Mouse (Mus musculus): ENCODE results near the gene Ltbp1. TPM values are rescaled to one million over a fixed set of nuclear protein-coding genes. Genes with fewer than 3 reads are reported as not detected.
A peak's percentile ranks its signal among the peaks of the same experiment; 100 is the strongest.

The Ltbp1 gene
- polyA plus RNA-seq, 1 experiment: 7.6 TPM

DNA sequence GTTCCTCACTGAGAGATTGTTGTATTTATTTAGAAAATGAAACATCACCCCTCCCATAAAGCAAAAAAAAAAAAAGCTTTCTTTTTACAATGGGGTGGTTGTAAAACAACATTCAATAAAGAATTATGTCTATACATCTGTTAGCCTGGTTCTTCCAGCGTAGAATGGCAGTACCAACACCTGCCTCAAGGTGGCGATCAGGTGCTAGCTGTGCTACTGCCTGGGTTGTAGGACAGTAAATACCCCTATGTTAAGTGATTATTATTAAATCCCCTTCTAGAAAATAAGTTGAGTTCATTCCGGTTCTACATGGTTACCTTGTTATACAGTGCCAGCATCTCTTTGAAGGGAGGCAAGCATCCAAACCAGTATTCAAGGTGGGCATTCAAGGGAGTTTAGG is 367.0 kb downstream of the Ltbp1 start:
- peak; percentile 11 for DNase-seq (ENCODE audit: low read depth, low spot score)
- WGBS: 43% methylated on average over 3 of the region's 3 CpGs

DNA sequence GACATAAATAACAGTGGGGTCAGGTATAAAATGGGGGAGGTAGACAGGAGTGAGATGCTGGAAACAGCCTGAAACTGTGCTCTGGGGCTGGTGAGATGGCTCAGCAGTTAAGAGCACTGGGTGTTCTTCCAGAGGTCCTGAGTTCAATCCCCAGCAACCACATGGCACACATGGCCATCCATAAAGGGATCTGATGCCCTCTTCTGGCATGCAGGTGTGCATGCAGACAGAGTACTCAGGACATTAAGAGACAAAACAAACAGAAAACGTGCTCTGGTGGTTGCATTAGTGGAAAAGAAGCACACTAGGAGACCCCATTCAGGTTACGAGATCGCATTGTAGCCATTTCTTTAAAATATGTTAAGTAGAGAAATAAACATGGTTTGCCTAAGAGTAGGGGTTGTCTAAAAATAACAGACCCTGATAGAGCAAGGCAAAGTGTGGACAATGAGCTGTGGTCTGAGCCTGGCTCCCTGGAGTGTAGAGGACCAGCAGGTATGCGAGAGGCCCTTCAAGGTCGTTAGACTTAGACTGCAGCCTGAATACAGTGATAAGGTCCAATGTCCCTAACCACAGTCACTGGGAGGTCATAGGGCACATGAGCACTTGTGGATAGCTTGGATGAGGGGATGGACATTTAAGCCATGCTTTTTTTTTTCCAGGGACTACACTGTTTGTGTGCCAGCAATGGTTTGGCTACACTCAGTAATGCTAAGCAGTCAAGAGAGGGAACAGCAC is 369.1 kb downstream of the Ltbp1 start:
- 75% methylated on average over 5 of the region's 5 CpGs for WGBS
- no peak for DNase-seq (ENCODE audit: low read depth, low spot score)

DNA sequence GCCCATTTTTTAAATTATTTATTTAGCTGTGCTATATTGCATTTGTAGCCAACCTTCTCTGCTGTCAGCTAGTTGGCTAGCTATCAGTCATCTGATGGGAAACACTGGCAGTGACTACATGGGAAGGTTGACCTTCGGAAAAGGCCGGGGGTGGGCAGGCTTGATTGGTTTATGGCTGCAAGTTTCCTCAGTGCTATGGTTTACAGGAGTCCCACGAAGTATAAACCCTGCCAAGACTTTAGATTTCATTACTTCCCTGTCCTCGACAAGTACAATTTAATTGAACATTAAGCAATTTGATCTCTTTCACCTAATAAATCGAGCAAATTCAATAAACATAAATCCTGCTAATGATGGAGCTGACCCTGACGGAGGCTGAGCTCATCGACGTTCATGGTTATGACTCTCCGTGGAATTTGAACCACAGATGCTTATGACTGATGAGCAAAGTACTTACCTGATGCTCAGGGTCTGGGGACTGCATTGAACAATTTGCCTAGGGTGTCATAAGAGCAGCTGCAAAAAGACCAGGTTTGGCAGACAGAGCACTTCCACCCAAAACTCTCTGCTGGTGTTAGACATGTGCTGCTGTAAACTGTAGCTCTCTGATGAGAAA is 373.0 kb downstream of the Ltbp1 start:
- WGBS: 35% methylated on average over 9 of the region's 9 CpGs
- DNase-seq (ENCODE audit: low read depth, low spot score): no peak

DNA sequence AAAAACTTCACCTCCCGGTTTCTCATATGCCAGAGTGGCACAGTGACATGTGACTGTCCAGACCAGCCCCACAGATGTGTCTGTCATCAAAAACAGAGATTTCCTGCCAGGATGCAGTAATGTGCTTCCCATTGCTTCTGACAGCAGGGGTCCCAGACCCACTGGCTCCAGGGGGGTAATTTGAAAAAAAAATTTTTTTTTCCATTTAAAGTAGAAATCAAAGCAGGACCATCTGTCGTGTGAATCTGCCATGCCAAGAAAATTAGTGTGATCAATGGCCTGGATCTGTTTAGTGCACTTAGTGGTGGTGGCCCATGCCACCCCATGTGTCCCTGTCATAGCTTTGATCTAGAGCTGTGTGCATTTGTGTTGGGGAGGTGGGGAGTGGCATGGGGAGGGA is 374.8 kb downstream of the Ltbp1 start:
- no peak for DNase-seq (ENCODE audit: low read depth, low spot score)
- 70% methylated on average over 2 of the region's 2 CpGs for WGBS

DNA sequence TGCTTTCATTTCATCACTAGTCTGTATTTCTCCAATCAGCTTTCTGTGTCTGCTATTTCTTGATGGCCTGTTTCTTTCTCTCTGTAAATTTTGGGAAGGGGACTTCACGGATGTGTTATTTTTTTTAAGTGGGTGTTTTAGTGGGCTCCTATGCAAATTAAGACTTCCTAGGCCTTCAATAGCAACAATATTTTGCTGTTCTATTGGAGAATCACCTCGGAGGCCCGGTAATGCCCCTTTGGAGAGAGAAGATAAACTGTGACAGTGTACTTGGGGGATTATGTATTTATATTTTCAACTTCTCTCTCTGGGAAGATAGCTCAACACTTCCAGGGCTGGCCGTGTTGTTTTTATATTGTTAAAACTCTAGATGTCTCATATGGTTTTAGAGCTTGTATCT is 383.0 kb downstream of the Ltbp1 start:
- WGBS: 80% methylated on average over 4 of the region's 4 CpGs
- DNase-seq (ENCODE audit: low read depth, low spot score): no peak

DNA sequence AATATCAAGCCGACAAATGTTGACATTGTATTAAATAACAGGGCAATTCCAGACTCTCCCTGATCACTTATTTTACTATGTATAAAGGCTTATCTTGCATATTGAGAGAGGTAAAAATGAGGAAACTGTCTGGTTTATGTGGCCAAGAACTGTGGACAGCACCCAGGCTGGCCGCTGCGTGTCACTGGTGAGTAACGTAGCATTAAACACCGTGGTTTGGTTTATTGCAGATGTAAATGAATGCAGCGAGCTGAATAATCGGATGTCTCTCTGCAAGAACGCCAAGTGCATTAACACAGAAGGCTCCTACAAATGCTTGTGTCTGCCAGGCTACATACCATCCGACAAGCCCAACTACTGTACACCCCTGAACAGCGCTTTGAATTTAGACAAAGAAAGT is 384.8 kb downstream of the Ltbp1 start:
- 84% methylated on average over 10 of the region's 10 CpGs for WGBS
- no peak for DNase-seq (ENCODE audit: low read depth, low spot score)

DNA sequence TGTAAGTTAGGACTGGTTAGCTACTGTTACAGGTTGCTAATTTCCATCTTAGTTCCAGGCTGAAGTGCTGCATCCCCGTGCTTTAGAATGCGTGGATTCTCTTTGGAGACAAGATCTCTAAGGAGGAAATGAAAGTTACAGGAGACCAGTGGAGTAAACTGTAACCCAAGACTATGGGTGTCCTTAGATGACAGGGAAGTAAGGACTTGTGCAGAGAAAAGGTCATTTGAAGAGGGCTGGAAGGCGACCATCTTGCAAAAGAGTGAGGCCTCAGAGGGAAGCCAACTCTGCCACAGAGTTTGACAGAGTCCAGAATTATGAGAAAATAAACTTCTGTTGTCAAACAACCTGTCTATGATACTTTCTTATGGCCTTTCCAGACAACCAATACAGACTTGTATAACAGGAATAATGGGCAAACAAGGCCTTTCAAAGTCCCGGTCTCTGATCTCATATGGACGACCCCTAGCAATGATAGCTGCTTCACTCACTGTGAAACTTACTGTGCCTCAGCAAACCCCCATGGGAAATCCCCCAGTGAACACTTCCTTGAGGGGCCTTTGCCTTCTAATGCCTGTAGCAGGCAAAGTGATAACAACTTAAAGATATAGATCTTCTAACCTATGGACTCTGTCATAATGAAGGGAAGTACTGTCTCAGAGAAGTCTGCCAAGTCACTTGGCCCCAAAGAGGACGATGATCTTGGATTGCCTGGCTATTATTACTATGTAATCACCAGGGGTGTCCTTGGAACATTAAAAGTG is 386.2 kb downstream of the Ltbp1 start:
- WGBS: 56% methylated on average over 6 of the region's 6 CpGs
- DNase-seq (ENCODE audit: low read depth, low spot score): no peak

DNA sequence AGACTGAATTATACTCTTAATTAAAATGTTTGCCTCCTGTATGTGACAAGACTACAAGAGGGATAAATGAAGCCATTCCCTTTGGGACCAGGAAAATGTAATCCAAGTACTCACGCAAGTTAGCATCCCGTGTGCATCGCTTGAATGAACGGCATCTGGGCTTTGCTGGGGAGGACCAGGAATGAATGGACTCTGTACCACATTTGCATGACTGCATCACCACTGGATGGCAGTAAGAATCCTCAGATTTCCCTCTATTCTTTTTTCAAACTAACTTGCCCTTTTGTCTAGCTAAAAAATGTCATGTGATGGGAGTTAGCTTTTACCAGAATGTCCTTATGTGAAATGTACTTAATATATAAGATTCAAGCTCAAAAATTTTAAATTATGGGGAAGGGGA is 401.0 kb downstream of the Ltbp1 start:
- no peak for DNase-seq (ENCODE audit: low read depth, low spot score)
- WGBS: 57% methylated on average over 4 of the region's 4 CpGs

DNA sequence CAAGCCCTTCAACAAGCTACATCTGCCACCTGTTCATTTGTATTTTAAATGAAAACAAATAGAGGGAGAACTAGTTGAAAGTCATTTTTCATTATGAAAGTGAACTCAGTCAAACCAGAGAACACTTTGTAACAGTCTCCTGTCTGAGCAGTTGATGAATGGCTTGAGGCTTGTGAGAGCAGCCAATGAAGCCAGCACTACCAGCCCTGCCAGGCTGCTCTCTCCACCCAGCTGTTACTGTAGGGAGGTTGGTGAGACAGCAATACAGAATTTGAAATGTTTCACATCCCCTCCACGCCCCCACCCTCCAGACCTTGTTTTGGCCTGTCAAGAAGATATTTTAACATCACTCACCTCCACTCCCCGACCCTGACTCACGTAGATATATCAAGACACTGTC is 411.5 kb downstream of the Ltbp1 start:
- DNase-seq (ENCODE audit: low read depth, low spot score): no peak
- WGBS: 78% methylated on average over 3 of the region's 3 CpGs

DNA sequence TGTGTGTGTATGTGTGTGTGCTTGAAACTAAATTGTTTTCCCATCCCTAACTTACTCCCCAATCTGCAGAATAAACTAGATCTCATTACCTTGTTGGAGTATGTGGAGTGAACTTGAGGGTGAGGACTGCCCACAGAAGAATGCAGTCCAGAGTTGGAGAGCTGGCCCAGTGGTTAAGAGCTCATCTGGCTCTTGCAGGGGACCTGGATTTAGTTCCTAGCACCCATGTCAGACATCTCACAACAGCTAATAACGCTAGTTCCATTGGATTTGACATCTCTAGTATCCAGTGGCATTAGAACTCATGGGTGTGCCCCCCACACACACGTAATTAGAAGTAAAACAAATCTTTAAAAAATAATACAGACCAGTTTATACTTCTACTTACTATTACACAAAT is 428.8 kb downstream of the Ltbp1 start:
- WGBS: 90% methylated on average over 2 of the region's 2 CpGs
- DNase-seq (ENCODE audit: low read depth, low spot score): no peak

DNA sequence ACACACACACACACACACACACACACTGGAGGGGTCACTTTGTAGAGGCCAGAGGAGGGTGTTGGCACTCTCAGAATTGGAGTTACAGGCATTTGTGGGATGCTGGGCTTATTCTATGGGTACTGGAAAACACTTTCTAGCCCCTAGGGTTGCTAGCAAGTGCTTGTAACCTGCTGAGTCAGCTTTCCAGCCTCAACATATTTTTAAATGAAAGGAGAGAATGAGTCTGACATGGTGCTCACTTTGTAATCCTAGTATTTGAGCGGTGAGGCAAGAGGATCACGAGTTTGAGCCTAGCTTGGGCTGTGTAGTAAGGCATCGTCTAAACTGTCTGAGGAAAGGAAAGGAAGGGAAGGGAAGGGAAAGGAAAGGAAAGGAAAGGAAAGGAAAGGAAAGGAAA is 429.5 kb downstream of the Ltbp1 start:
- WGBS: 85% methylated on average over 3 of the region's 3 CpGs

DNA sequence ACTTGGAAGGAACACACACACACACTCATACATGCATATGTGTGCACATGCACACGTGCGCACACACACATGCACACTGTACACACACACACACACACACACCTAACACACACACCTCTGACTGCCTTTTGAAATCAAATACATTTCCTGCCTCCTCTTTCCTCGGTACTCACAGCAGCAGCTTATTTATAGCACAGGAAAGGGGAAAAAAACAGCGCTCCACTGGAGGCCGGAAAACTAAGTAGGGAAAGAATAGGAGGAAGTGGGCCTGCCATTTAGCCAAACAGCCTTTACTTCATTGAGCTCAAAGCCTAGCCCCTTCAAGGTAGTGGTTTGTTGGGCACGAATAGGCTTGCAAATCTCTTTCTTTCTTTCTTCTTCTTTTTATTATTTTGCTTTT is 430.2 kb downstream of the Ltbp1 start, which contains the start of gene Rasgrp3:
Gene Rasgrp3 (plus strand): TSS at position 298 of the 400 bp plus-strand sequence.
- no peak for DNase-seq (ENCODE audit: low read depth, low spot score)
- 63% methylated on average over 6 of the region's 6 CpGs for WGBS

More for the DNA sequence above, 429.5 kb downstream of the Ltbp1 start:
- DNase-seq (ENCODE audit: low read depth, low spot score): no peak

DNA sequence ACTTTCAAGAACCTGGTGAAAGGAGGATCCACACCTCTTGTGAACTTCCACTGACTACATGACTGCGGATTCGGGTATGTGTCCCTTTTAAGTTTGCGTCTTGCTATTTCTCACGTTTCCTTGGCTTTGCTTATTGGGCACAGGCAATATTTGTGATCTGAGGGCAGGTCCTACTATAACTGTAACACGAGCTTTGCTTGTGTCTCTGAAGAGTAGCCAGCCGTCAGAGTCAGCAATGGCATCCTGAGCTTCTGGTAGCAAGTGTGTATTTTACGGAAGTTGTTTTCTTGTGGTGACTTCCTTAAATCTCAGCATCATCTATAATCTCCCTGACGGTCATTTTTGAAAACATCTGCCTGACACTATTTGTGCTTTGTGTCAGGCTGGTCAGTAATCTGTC is 430.7 kb downstream of the Ltbp1 start:
- no peak for DNase-seq (ENCODE audit: low read depth, low spot score)
- 71% methylated on average over 8 of the region's 8 CpGs for WGBS

DNA sequence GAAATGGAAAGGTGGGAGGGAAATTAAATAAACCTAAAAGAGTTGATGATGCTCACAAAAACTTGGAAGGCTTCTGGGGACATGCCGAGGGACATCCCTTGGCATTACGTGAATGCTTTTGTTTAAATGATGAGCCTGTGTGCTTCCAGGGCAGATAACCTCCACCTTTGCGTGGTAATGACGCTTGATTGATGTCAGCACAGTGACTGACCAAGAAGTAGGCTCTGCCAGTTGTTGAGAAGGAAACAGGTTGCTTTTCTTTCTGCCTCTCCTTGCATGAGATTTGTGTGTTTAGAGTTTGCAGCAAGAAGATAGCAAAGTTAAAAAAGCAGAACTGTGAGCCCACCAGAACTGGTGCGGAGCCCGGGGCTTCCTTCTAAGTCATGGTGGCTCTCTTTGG is 431.5 kb downstream of the Ltbp1 start:
- 78% methylated on average over 6 of the region's 6 CpGs for WGBS
- no peak for DNase-seq (ENCODE audit: low read depth, low spot score)

DNA sequence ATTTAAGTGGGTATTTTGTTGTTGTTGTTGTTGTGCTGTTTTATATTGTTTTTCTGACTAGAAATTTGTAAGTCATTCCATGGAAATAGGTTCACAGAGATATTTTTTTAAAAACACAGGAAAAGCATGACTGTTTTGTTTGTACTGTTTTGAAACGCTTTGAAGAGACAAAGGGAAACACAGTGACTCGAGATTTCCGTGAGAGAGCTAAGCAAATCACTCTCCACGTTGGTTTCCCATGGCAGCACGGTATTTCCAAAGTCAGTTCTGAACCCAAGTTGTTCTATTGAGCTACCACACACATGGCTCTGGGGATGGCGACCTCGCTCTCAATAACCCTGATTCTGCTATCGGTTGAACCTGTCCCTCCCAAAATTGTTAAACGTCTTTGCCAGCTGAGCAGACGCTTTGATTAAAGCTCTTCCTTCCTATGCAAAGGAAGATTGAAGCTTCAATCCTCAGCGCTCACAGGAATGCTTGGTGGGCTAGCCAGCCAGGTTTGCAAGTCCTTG is 431.9 kb downstream of the Ltbp1 start:
- no peak for DNase-seq (ENCODE audit: low read depth, low spot score)
- 75% methylated on average over 11 of the region's 11 CpGs for WGBS

DNA sequence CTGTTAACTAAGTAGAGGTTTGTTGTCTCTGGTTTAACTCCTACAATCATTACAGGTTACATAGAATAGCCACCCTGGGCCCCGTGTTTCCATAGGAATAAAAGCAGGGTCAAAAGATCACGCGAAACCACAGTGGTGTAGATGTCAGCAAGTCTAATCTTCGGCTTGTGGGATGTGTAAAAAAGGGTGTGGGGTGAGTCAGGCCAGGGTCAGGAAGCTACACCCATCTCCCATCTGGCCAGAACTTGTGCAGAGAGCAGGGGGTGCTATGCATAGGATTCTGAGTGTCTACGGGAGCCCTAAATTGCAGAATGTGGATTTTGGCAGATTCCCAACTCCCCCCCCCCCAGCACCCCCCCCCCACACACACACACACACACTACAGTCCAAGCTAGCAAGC is 432.8 kb downstream of the Ltbp1 start:
- no peak for DNase-seq (ENCODE audit: low read depth, low spot score)
- 59% methylated on average over 5 of the region's 5 CpGs for WGBS

DNA sequence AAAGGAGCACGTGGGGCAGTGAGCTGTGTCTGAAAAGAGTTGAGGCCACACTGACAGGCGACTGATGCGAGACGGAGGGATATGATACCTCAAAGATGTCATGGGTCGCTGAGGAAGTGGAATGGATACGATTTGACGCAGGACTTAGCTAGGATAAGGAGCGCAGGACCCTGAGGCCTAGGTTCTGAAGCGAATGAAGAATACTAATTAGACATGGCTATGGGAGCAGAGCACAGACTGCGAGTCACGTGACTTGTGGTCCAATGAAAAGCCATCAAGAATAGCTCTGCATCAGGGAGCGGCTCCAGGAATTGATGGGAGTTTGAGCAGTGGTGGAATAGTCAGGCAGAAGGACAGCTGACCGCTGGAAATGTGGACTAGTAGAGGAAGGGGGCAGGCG is 433.7 kb downstream of the Ltbp1 start:
- no peak for DNase-seq (ENCODE audit: low read depth, low spot score)
- 87% methylated on average over 14 of the region's 14 CpGs for WGBS

DNA sequence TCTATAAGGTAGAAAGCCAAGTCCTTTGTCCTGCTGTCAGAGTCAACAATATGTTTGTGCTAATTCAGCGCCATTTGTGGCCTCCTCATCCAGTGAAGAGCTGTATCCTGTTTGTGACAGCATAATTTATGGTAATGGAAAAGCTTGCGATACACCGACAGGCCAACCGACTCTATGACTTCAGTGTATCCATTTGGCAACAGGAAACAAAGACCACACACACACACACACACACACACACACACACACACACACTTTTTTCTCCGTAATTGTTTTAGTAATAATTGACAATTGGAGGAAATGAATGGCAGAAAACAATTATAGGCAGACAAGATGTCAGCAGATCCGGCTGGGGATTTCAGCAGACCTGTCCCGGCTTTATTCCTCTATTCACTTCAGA is 435.3 kb downstream of the Ltbp1 start:
- 58% methylated on average over 7 of the region's 7 CpGs for WGBS
- DNase-seq (ENCODE audit: low read depth, low spot score): no peak

DNA sequence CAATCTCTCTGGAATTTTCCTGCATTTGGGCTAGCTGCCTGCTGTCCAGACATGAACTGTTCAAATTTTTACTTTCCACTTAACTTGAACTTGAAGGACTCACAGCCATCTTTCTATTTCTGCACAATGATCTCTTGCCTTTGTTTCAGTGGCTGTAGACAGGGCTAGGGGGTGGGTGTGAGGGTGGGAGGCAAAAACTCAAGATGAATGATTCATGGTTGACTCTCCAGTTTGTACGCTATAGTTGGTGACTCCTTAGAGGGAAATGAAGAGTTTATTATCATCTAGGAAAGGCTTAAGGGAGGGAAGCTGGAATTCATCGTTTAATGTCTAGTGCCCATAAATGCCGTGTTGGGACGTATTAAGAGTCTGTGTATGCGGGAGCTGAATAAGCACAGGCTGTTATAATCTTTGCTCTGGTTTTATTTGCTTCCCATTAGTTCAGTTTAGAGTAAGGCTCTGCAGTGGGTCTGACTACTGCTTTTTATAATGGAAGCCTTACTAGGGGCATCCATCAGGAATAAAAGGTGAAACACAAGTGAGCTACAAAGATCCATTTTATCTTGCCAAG is 436.0 kb downstream of the Ltbp1 start:
- WGBS: 53% methylated on average over 5 of the region's 5 CpGs
- DNase-seq (ENCODE audit: low read depth, low spot score): no peak

All from large intestine, adult 2 months (tissue).